Mouse (Mus musculus) neural tube, embryonic 11.5 days (tissue): Measurements from ENCODE around the gene Stra6. TPM values are rescaled to one million over a fixed set of nuclear protein-coding genes. Genes with fewer than 3 reads are reported as not detected.
A peak's percentile ranks its signal among the peaks of the same experiment; 100 is the strongest.

Experiments
- ATAC-seq: fragments of 200-750 bp; cut with Nextera tagmentation; 2 replicates; pipeline ENCODE4 v1.8.0; 2017; ENCODE audit warnings: moderate number of reproducible peaks, mild to moderate bottlenecking, moderate TSS enrichment, moderate library complexity; ENCODE audit not compliant: insufficient read depth, low FRiP score, low TSS enrichment
- DNase-seq: peaks from one replicate; pipeline ENCODE4 v3.0.0-alpha.2; 2015; ENCODE audit warnings: low spot score
- H3K27ac ChIP-seq: fragments of 300-500 bp; sonication (generic); 2 replicates; pipeline ENCODE4 v1.5.1; 2014; ENCODE audit warnings: low read depth, mild to moderate bottlenecking, low read length
- H3K27me3 ChIP-seq: fragments of 300-500 bp; sonication (generic); 2 replicates; pipeline ENCODE4 v1.6.1; 2014; ENCODE audit warnings: mild to moderate bottlenecking, low read length, mixed read lengths; ENCODE audit not compliant: control insufficient read depth, insufficient read depth
- H3K36me3 ChIP-seq: fragments of 300-500 bp; sonication (generic); 2 replicates; pipeline ENCODE4 v1.6.1; 2014; ENCODE audit warnings: mild to moderate bottlenecking, low read length, moderate library complexity, mixed read lengths; ENCODE audit not compliant: control insufficient read depth, insufficient read depth
- H3K4me1 ChIP-seq: fragments of 300-500 bp; sonication (generic); 2 replicates; pipeline ENCODE4 v1.6.1; 2014; ENCODE audit warnings: low read length, mixed read lengths; ENCODE audit not compliant: control insufficient read depth, insufficient read depth
- H3K4me2 ChIP-seq: fragments of 300-500 bp; sonication (generic); 2 replicates; pipeline ENCODE4 v1.6.1; 2014; ENCODE audit warnings: low read depth, mild to moderate bottlenecking, moderate library complexity
- H3K4me3 ChIP-seq: fragments of 300-500 bp; sonication (generic); 2 replicates; pipeline ENCODE4 v1.5.1; 2014; ENCODE audit warnings: low read depth, low read length
- H3K9ac ChIP-seq: fragments of 300-500 bp; sonication (generic); 2 replicates; pipeline ENCODE4 v1.6.1; 2014; ENCODE audit warnings: mild to moderate bottlenecking, low read length
- H3K9me3 ChIP-seq: fragments of 300-500 bp; sonication (generic); 2 replicates; pipeline ENCODE4 v1.6.1; 2016; ENCODE audit warnings: low read length; ENCODE audit not compliant: control insufficient read depth
- WGBS: fragments of 180-500 bp; shearing (Covaris S2); extraction: QIAGEN DNeasy Blood & Tissue Kit; methylation state at CpG from one replicate; pipeline ENCODE4 v1.1.7; 2014; 5-methylcytosine and 5-hydroxymethylcytosine counted together
- polyA plus RNA-seq: library from polyadenylated mRNA; unstranded; fragments of >200 nt; fragmentation: Nextera tagmentation; extraction: Ambion mirVana; gene quantifications from 2 replicates; pipeline ENCODE4 v1.2.1, GENCODE M21; 2014

The Stra6 gene
- polyA plus RNA-seq, 1 experiment from 2014 or later, result 53.7 TPM

DNA sequence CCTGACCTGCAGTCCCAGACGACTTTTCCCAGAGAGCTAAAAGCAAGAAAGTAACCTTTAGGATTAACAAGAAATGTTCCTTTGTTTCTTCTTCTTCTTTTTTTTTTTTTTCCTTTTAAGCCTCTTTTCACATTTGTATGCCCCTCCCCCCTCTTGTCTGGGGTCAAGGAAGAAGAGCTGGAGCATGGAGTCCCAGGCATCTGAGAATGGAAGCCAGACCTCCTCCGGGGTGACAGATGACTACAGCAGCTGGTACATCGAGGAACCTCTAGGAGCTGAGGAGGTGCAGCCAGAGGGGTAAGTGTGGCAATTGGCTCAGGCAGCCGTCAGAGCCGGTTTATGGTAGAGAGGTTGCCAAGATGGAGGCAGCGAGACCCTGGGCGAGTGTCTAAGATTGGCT lies 71.3 kb downstream of the Stra6 start:
- Histone ChIP-seq H3K9me3 (no peaks in the 10 kb centered on the region), H3K27ac (peak overlapping the region; percentile 54; the same call in 1 of the 2 replicates), H3K4me2 (peak overlapping the region; percentile 21), H3K4me1 (peaks cover 20% of the 10 kb centered on the region; the same call in 1 of the 2 replicates), H3K27me3 (peaks cover 15% of the 10 kb centered on the region), H3K9ac (no peak overlapping the region), H3K4me3 (no peak overlapping the region), H3K36me3 (no peaks in the 10 kb centered on the region)
- ATAC-seq (no peak), DNase-seq (no peak)
- 17% methylated on average over 7 of the region's 7 CpGs for WGBS

DNA sequence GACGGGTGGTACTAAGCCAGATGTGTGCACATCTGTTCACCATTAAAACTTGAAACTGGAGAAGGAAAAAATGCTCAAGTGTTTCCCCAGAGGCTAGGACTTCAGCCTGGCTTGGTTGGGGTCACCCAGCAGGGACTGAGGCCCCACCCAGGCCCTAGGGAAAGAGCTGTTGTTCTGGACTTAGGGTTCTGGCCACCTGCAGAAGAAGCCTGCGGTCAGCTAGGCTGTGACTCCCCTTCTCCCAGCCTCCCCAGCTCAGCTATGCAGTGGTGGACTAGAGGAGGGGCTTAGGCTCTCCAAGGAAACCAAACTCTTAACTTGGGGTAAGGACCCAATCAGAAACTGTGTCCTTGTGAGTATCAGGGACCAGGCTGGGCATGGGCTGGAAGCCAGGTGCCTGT lies 72.3 kb downstream of the Stra6 start:
- H3K9ac ChIP-seq, result no peak overlapping the region
- DNase-seq (no peak), ATAC-seq (no peak)
- H3K27me3 ChIP-seq, result peaks cover 7% of the 10 kb centered on the region
- no peaks in the 10 kb centered on the region for H3K9me3 ChIP-seq
- no peak overlapping the region for H3K27ac ChIP-seq
- peaks cover 26% of the 10 kb centered on the region for H3K4me1 ChIP-seq
- WGBS, result 35% methylated on average over 2 of the region's 2 CpGs
- H3K4me3 ChIP-seq, result 0 out of 2 replicates have a peak overlapping the region, but pooled peaks have one; percentile 3
- peak overlapping the region; percentile 21; the same call in 1 of the 2 replicates for H3K4me2 ChIP-seq
- H3K36me3 ChIP-seq, result no peaks in the 10 kb centered on the region

DNA sequence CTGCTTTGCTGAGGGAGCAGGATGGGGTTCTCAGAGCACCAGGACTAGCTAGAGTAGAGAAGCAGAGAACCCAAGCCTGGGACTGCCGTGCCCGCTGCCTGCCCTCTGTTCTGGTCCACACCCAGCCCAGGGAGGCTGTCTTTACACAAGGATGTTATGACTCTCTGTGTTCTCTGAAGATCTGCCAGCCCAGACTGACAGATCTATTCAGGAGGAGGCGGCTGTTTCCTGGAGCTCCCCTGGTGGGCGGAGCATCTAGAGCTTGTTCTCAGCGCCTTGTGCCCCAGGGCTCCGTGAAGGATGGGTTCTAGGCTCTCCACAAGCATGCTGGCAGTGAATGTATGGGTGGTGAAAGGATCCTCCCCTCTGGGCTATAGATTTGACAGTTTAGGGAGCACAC lies 76.4 kb downstream of the Stra6 start:
- no peaks in the 10 kb centered on the region for H3K36me3 ChIP-seq
- no peak for ATAC-seq
- no peak overlapping the region for H3K4me3 ChIP-seq
- peak; percentile 30 for DNase-seq
- H3K9me3 ChIP-seq, result no peaks in the 10 kb centered on the region
- H3K9ac ChIP-seq, result 0 out of 2 replicates have a peak overlapping the region, but pooled peaks have one; percentile 20
- H3K27ac ChIP-seq, result no peak overlapping the region
- H3K4me1 ChIP-seq, result peaks cover 15% of the 10 kb centered on the region
- WGBS, result 42% methylated on average over 6 of the region's 6 CpGs
- H3K27me3 ChIP-seq, result no peaks in the 10 kb centered on the region
- H3K4me2 ChIP-seq, result no peak overlapping the region

DNA sequence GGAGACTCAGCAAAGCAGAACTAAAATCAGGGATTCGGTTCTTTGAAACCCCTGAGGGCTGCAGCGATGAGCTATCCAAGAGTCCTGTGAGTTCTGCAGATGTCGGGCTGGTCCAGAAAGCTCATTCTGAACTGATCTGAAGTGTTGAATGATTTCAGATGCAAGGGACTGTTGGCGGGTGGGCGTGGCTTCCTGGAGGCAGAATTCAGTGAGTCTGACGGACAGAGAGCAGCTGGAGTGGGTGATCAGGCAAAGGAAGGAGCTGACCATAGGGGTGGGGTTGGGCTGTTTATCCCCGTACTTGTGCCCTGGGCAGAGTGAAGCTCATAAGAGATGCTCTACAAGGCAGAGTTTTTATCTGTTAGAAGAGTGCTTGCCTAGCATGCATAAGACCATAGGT lies 79.8 kb downstream of the Stra6 start:
- Histone ChIP-seq H3K27me3 (no peaks in the 10 kb centered on the region), H3K4me2 (no peak overlapping the region), H3K9me3 (no peaks in the 10 kb centered on the region), H3K4me3 (no peak overlapping the region), H3K4me1 (peaks cover 14% of the 10 kb centered on the region), H3K27ac (no peak overlapping the region), H3K36me3 (no peaks in the 10 kb centered on the region), H3K9ac (no peak overlapping the region)
- ATAC-seq (no peak), DNase-seq (no peak)
- WGBS, result 50% methylated on average over 7 of the region's 7 CpGs

DNA sequence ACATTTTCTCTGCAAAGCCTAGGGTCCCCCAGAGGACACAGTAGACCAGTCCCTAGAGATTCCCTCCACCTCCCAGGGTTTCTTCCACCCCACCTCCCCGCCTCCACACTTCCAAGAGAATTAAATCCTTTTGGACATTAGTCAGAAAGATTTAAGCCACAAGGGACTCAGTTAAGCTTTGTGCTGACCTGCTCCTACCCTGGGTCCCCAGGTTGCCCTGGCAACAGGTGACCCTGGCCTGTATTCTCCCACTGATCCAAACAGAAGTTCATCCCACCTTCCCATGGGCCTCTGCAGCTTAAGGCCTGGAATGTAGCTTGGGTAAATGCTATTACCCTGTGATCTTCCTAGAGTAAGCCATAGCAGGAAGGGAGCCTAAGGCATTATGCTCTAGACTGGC lies 81.1 kb downstream of the Stra6 start:
- Histone ChIP-seq H3K4me2 (no peak overlapping the region), H3K36me3 (no peaks in the 10 kb centered on the region), H3K9me3 (no peaks in the 10 kb centered on the region), H3K9ac (no peak overlapping the region), H3K4me3 (no peak overlapping the region), H3K27ac (no peak overlapping the region), H3K27me3 (no peaks in the 10 kb centered on the region), H3K4me1 (peaks cover 13% of the 10 kb centered on the region)
- DNase-seq, result no peak
- 33% methylated on average over 1 of the region's 1 CpGs for WGBS
- ATAC-seq, result no peak

DNA sequence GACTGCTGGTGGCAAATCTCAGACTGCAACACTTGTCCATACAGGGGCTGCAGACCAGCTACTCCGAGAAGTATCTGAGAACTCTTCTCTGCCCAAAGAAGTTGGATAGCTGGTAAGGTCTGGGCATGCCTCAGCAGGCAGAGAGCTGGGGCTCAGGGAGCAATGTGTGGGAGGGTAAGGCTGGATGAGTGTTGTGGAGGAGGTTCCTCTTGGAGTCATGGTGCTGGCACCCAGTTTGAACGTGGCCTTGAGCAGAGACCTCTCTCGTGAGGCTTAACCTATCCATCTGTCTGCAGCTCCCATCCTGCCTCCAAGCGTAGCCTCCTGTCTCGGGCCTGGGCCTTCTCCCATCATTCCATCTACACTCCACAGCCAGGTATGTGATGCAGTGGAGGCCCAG lies 81.8 kb downstream of the Stra6 start:
- no peak for ATAC-seq
- DNase-seq, result no peak
- no peaks in the 10 kb centered on the region for H3K9me3 ChIP-seq
- WGBS, result 89% methylated on average over 5 of the region's 5 CpGs
- H3K36me3 ChIP-seq, result no peaks in the 10 kb centered on the region
- H3K4me2 ChIP-seq, result no peak overlapping the region
- no peak overlapping the region for H3K27ac ChIP-seq
- H3K27me3 ChIP-seq, result no peaks in the 10 kb centered on the region
- no peak overlapping the region for H3K4me3 ChIP-seq
- no peak overlapping the region for H3K9ac ChIP-seq
- peaks cover 5% of the 10 kb centered on the region; the same call in 1 of the 2 replicates for H3K4me1 ChIP-seq

DNA sequence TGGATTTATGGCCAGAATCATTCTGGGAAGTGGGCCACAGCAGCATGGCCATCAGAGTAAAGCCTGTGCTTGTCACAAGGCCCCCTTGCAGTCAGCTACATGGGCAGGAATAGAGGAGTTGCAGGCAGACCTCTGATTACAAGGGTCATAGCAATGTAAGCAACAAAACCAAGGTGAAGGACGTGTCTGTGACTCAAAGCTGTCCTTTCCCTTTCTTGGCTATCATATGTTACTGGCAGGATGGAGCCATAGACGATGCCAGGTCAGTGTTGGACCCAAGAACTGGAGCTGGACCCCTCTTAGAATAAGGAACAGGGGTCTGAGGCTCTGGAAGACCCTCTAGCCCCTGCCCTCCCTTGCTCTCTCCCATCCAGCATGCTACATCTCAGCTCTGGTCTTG lies 85.2 kb downstream of the Stra6 start:
- H3K27ac ChIP-seq, result no peak overlapping the region
- no peaks in the 10 kb centered on the region for H3K36me3 ChIP-seq
- no peak overlapping the region for H3K9ac ChIP-seq
- WGBS, result 70% methylated on average over 2 of the region's 2 CpGs
- H3K9me3 ChIP-seq, result no peaks in the 10 kb centered on the region
- no peak overlapping the region for H3K4me3 ChIP-seq
- no peak for ATAC-seq
- H3K4me1 ChIP-seq, result peaks cover 4% of the 10 kb centered on the region; the same call in 1 of the 2 replicates
- H3K4me2 ChIP-seq, result no peak overlapping the region
- no peak for DNase-seq
- H3K27me3 ChIP-seq, result no peaks in the 10 kb centered on the region

DNA sequence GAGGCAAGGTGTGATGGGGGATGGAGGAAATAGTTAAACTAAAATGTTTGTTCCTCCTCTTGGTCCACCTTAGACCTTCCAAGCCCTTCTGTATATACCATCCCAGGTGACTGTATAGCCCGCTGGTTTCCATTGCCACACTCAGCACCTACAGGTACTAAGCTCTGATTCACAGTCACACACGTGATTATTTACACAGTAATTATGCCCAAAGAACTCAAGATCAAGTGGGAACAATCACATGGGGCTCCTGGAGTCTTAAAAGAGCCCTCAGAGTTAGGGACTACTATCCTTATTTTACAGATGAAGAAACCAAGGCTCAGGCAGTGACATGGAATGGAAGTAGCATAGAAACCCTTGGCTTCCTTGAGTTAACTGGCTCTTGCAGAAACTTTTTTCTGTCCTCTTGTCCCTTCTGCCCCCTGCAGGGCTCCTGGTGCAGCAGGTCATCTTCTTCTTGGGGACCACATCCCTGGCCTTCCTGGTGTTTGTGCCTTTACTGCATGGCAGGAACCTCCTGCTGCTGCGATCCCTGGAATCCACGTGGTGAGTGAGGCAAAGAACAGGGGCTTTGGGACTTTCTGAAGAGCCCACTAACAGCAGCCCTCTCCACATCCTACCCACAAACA lies 87.3 kb downstream of the Stra6 start:
- Histone ChIP-seq H3K4me2 (no peak overlapping the region), H3K36me3 (no peaks in the 10 kb centered on the region), H3K27ac (no peak overlapping the region), H3K4me1 (0 out of 2 replicates have a peak, but pooled peaks cover 3% of the 10 kb centered on the region), H3K9ac (no peak overlapping the region), H3K9me3 (no peaks in the 10 kb centered on the region), H3K4me3 (no peak overlapping the region), H3K27me3 (no peaks in the 10 kb centered on the region)
- ATAC-seq, result no peak
- 75% methylated on average over 4 of the region's 4 CpGs for WGBS
- DNase-seq, result no peak

DNA sequence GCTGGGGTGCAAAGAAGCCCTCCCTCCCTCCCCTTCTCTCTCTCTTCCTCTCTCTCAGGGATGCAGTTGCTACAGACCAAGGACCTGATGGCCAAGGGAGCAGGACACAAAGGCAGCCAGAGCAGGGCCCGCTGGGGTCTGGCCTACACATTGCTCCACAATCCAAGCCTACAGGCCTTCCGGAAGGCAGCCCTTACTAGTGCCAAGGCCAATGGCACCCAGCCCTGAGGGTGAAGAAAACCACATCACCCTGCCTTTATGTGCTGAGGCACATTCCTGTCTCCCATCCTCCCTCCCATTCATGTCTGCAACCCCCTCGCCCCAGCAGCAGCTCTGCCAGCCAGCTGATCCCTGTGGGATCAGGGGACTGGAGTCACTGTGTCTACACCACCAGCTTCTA lies 89.5 kb downstream of the Stra6 start:
- 0 out of 2 replicates have a peak, but pooled peaks cover 3% of the 10 kb centered on the region for H3K4me1 ChIP-seq
- no peak overlapping the region for H3K27ac ChIP-seq
- DNase-seq, result no peak
- H3K4me2 ChIP-seq, result no peak overlapping the region
- no peaks in the 10 kb centered on the region for H3K9me3 ChIP-seq
- no peak overlapping the region for H3K4me3 ChIP-seq
- H3K36me3 ChIP-seq, result no peaks in the 10 kb centered on the region
- 84% methylated on average over 3 of the region's 3 CpGs for WGBS
- no peaks in the 10 kb centered on the region for H3K27me3 ChIP-seq
- H3K9ac ChIP-seq, result no peak overlapping the region
- ATAC-seq, result no peak
